Mouse (Mus musculus) forebrain, embryonic 13.5 days (tissue): ENCODE measurements around the gene Gabrb1. TPM values are rescaled to one million over a fixed set of nuclear protein-coding genes. Genes with fewer than 3 reads are reported as not detected.
"Not testable (repeated sequence)": the region's sequence is repeated elsewhere in the genome, so short reads cannot be mapped to it uniquely, and the experiment has no call there.

Source experiments
- ATAC-seq: fragments of 200-750 bp; cut with Nextera tagmentation; 2 replicates; pipeline ENCODE4 v1.8.0; 2017
- H3K27ac ChIP-seq: fragments of 300-500 bp; sonication (generic); 2 replicates; pipeline ENCODE4 v1.5.1; 2015; ENCODE audit warnings: inconsistent platforms, mild to moderate bottlenecking, moderate library complexity
- H3K27me3 ChIP-seq: fragments of 300-500 bp; sonication (generic); 2 replicates; pipeline ENCODE4 v1.6.1; 2015; ENCODE audit warnings: mild to moderate bottlenecking, inconsistent platforms
- H3K36me3 ChIP-seq: fragments of 300-500 bp; sonication (generic); 2 replicates; pipeline ENCODE4 v1.6.1; 2015; ENCODE audit warnings: mild to moderate bottlenecking, inconsistent platforms; ENCODE audit not compliant: poor library complexity, severe bottlenecking
- H3K4me1 ChIP-seq: fragments of 300-500 bp; sonication (generic); 2 replicates; pipeline ENCODE4 v1.6.1; 2015; ENCODE audit warnings: inconsistent platforms
- H3K4me2 ChIP-seq: fragments of 300-500 bp; sonication (generic); 2 replicates; pipeline ENCODE4 v1.6.1; 2015; ENCODE audit warnings: inconsistent platforms, mild to moderate bottlenecking, moderate library complexity
- H3K4me3 ChIP-seq: fragments of 300-500 bp; sonication (generic); 2 replicates; pipeline ENCODE4 v1.5.1; 2015; ENCODE audit warnings: mild to moderate bottlenecking, inconsistent platforms
- H3K9ac ChIP-seq: fragments of 300-500 bp; sonication (generic); 2 replicates; pipeline ENCODE4 v1.6.1; 2015; ENCODE audit warnings: mild to moderate bottlenecking, inconsistent platforms
- H3K9me3 ChIP-seq: fragments of 300-500 bp; sonication (generic); replicated peaks from 2 replicates; pipeline ENCODE4 v1.6.1; 2016; ENCODE audit warnings: inconsistent platforms
- WGBS: fragments of 180-500 bp; shearing (Covaris S2); methylation state at CpG from one replicate; pipeline ENCODE4 v1.1.7; 2015; 5-methylcytosine and 5-hydroxymethylcytosine counted together
- polyA plus RNA-seq: library from polyadenylated mRNA; unstranded; fragments of >200 nt; fragmentation: Nextera tagmentation; extraction: Ambion mirVana; gene quantifications from 2 replicates; pipeline ENCODE4 v1.2.1, GENCODE M21; 2015

The Gabrb1 gene
- polyA plus RNA-seq, 1 experiment from 2014 or later: 4.8 TPM

DNA sequence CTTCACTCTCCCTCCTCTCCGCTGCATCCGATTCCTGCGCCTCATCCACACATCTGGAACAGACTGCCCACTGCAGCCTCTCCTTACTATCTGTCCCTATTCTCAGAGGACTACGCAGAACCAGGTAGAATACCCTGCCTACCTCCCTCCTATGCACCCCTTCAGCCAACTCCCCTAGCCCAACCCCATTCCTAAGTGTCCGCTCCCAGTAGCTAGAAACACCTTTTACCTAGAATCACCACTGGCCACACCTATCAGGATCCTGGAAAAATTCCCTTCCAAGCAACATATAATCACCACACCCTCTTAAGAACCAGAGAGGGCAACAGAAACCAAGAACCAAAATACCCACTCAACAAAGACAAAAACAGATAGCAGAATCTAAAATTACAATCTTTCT is 493.0 kb downstream of the Gabrb1 start:
- Histone ChIP-seq H3K9ac (no peak overlapping the region), H3K4me1 (peaks cover 11% of the 10 kb centered on the region; the same call in 1 of the 2 replicates), H3K9me3 (no peaks in the 10 kb centered on the region), H3K27ac (no peak overlapping the region), H3K4me2 (no peak overlapping the region), H3K27me3 (no peaks in the 10 kb centered on the region), H3K4me3 (no peak overlapping the region), H3K36me3 (peaks cover 13% of the 10 kb centered on the region)
- 90% methylated on average over 5 of the region's 5 CpGs for WGBS
- no peak for ATAC-seq

DNA sequence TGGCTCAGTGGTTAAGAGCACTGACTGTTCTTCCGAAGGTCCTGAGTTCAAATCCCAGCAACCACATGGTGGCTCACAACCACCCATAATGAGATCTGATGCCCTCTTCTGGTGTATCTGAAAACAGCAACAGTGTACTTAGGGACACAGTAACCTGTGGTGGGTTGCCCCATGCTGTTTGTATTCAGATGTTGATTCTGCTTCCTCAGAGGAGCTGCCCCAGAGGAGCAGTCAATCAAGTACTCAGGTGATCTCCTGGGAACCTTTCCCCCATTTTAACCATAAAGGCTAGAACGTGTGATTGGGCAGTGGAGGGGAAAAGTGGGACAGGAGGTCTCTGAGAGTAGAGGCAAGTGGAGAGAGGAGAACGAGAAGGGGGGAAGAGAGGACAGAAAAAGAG is 497.8 kb downstream of the Gabrb1 start:
- H3K27ac ChIP-seq, H3K9ac ChIP-seq, H3K4me1 ChIP-seq, H3K4me3 ChIP-seq, H3K9me3 ChIP-seq, ATAC-seq, H3K27me3 ChIP-seq, H3K4me2 ChIP-seq: not testable (repeated sequence)
- 77% methylated on average over 3 of the region's 3 CpGs for WGBS
- peaks cover 53% of the 10 kb centered on the region for H3K36me3 ChIP-seq

DNA sequence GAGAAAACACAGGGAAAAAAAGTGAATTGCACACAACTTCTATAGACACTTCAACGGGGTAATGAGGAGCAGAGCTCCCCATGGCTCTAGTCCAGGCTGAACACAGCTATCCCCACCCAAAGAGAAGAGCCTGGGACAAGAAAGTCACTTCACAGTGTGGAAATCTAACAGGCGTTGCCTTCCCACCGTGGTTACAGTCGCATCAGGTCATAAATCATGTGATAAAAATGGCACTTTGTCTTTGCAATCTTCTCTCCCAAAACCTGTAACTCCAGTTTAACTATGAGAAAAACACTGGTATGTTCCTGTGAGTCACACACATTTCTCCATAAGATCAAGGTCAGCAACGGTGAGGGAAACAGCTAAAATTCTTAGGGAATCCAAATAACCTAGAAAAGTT is 498.7 kb downstream of the Gabrb1 start:
- H3K4me1 ChIP-seq: no peaks in the 10 kb centered on the region
- H3K9ac ChIP-seq: no peak overlapping the region
- H3K36me3 ChIP-seq: peaks cover 61% of the 10 kb centered on the region
- no peaks in the 10 kb centered on the region for H3K27me3 ChIP-seq
- H3K4me2 ChIP-seq: no peak overlapping the region
- H3K4me3 ChIP-seq: no peak overlapping the region
- no peak for ATAC-seq
- WGBS: 97% methylated on average over 5 of the region's 5 CpGs
- no peaks in the 10 kb centered on the region for H3K9me3 ChIP-seq
- no peak overlapping the region for H3K27ac ChIP-seq

DNA sequence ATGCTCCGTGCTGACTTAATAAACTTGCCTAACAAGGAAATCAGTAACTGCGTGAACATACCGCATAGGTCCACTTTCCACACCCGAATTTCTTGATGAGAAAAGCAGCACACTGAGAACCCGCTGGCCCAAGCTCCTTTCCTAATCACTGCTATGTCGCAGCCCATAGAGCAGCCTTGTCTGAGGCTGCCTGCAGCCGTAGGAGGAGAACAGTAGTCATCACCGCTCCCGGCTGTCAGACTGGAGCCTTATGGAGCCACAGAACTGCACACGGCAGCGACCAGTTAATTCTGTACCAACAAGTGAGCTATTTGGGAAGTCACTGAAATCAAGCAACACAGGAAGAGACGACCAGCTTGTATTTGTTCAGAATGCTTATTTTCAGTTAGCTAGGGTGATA is 500.8 kb downstream of the Gabrb1 start:
- Histone ChIP-seq H3K27ac (no peak overlapping the region), H3K4me3 (no peak overlapping the region), H3K9ac (no peak overlapping the region), H3K4me1 (no peaks in the 10 kb centered on the region), H3K27me3 (no peaks in the 10 kb centered on the region), H3K4me2 (no peak overlapping the region), H3K36me3 (peaks cover 74% of the 10 kb centered on the region), H3K9me3 (no peaks in the 10 kb centered on the region)
- WGBS: 94% methylated on average over 12 of the region's 12 CpGs
- no peak for ATAC-seq

DNA sequence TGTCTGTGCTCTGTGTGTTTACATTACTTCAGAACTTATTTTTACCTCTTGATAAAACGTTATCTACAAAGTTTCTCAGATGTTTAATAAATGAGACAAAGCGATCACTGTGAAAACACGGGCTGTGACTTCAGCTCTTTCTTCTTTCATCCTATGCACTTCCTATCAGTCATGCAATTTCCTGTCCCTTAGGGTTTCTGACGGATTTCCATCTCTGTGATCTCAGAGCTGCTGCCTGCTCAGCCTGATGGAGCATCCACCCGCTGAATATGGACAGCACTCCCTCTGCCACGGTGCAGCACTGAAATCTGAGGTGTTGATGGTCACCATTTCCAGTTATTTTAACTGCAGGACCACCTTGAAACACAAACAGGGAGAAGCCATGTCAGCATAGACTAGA is 501.6 kb downstream of the Gabrb1 start:
- H3K4me1 ChIP-seq: no peaks in the 10 kb centered on the region
- ATAC-seq: no peak
- WGBS: 89% methylated on average over 6 of the region's 6 CpGs
- H3K9me3 ChIP-seq: no peaks in the 10 kb centered on the region
- no peak overlapping the region for H3K4me2 ChIP-seq
- no peaks in the 10 kb centered on the region for H3K27me3 ChIP-seq
- H3K36me3 ChIP-seq: peaks cover 75% of the 10 kb centered on the region
- H3K9ac ChIP-seq: no peak overlapping the region
- no peak overlapping the region for H3K4me3 ChIP-seq
- no peak overlapping the region for H3K27ac ChIP-seq

DNA sequence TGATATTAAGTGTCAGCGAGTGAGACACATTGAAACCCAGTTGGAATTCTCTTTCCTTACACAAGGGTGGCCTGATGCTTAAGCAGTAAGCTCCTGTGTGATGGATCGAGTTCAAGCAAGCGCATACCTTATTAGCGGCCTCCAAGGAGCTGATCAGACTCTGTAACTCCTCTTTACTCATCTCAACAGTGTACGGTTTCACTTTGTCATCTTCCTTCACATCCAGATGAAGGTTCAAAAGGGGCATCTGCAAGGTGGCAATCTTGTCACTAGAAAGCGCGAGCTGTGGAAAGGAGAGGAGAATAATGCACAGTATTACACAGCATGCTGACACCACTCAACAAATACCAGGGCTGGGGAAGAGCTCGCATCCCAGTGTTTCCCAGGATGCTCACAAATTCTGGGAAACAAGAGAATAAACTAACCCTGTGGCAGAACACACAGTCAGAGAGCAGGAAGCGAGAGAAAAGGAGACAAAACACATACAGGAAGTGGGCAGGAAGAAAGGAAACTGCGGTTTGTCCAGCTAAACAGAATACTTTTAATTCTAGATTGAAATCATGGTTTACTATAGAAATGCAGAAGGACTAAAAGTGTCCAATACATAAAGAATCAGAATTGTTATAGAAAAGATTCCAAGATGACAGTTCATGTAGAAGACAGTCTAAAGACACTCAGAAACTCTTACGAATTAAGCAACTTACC is 503.0 kb downstream of the Gabrb1 start:
- Histone ChIP-seq H3K9ac (no peak overlapping the region), H3K27me3 (no peaks in the 10 kb centered on the region), H3K36me3 (peaks cover 66% of the 10 kb centered on the region), H3K4me2 (no peak overlapping the region), H3K27ac (no peak overlapping the region), H3K4me3 (no peak overlapping the region), H3K9me3 (no peaks in the 10 kb centered on the region), H3K4me1 (no peaks in the 10 kb centered on the region)
- ATAC-seq: no peak
- 93% methylated on average over 11 of the region's 11 CpGs for WGBS

DNA sequence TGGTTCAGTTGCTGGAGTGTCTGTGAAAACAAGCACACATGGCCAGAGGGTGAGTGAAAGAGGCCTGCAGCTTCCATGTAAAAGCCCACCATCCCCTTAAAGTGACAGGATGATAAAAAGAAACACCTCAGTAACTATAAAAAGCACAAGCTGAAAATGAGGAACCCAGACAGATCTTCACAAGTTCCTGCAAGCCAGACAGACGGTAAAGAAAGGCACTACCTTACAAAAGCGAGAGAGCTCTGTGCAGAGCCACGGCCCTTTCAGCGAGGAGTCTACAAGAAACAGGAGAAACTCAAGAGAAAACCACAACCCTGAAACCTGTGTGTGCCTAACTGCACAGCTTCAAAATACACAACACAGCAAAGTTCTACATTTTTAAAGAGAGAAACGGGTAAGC is 504.9 kb downstream of the Gabrb1 start:
- Histone ChIP-seq H3K4me3 (no peak overlapping the region), H3K9me3 (no peaks in the 10 kb centered on the region), H3K4me2 (no peak overlapping the region), H3K27ac (no peak overlapping the region), H3K36me3 (peaks cover 48% of the 10 kb centered on the region), H3K27me3 (no peaks in the 10 kb centered on the region), H3K9ac (no peak overlapping the region), H3K4me1 (peaks cover 15% of the 10 kb centered on the region)
- 89% methylated on average over 5 of the region's 5 CpGs for WGBS
- ATAC-seq: no peak

DNA sequence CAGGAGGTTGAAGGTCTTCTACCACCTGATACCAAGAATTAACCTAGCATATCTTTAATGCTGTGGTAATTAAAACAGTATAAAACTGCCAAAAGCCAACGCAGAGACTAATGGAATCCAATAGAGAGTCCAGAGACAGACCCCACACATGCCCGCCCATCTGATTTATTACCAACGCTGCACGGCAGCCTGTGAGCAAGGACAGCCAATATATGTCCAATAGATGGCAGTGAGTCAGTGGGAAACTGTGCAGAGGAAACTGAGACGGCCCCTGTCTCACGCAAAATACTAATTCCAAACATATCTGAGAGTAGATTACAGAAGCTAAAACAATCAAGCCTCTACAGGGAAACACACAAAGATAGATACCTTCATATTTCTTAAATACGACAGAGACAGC is 506.5 kb downstream of the Gabrb1 start:
- Histone ChIP-seq H3K4me1 (peaks cover 15% of the 10 kb centered on the region), H3K4me2 (no peak overlapping the region), H3K27me3 (no peaks in the 10 kb centered on the region), H3K9me3 (no peaks in the 10 kb centered on the region), H3K9ac (no peak overlapping the region), H3K27ac (no peak overlapping the region), H3K4me3 (no peak overlapping the region), H3K36me3 (peaks cover 37% of the 10 kb centered on the region)
- ATAC-seq: no peak
- 86% methylated on average over 7 of the region's 7 CpGs for WGBS

DNA sequence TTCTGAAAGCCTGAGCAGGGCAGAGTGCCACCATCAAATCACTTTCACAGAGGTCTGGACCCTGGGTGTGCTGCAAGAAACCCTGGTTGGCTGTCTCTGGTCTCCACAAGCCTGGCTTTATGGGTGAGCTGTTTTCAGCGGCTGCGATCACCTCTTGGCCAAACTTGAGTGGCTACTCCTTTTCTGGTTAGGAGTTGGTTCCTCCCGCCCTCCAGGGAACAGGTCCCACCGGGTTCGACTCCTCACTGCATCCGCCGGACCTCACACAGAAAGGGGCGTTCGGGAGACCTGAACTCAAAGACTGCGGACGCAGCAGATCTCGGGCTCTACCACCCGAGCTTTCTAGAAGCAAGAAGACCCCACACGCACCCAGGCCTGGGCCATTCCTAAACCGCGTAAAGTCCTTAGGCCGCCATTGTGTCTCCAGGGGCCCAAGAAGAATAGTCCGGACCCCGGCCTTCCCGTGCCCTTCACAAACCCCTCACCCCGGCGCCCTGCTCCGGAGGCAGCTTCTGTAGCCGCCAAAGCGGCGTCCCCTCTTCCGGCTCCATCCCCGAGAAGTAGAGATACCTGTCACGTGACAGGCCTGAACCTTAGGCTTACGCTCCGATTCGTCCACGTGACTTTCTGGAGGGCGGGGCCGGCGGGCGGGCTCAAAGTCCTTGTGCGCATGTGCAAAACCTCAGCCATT is 509.8 kb downstream of the Gabrb1 start, which contains the start of gene Commd8:
Gene Commd8 (minus strand): TSS at position 596 of the 691 bp plus-strand sequence.
- peak; percentile 96 for ATAC-seq
- H3K36me3 ChIP-seq: peaks cover 7% of the 10 kb centered on the region
- no peaks in the 10 kb centered on the region for H3K27me3 ChIP-seq
- H3K9ac ChIP-seq: peak within 1 kb of the TSS; percentile 80
- WGBS: under 1% methylated on average over 38 of the region's 38 CpGs
- peaks cover 15% of the 10 kb centered on the region for H3K4me1 ChIP-seq
- H3K27ac ChIP-seq: 0 out of 2 replicates have a peak within 1 kb of the TSS, but pooled peaks have one; percentile 48
- H3K4me3 ChIP-seq: peak within 1 kb of the TSS; percentile 75
- H3K9me3 ChIP-seq: no peaks in the 10 kb centered on the region
- peak within 1 kb of the TSS; percentile 76 for H3K4me2 ChIP-seq

DNA sequence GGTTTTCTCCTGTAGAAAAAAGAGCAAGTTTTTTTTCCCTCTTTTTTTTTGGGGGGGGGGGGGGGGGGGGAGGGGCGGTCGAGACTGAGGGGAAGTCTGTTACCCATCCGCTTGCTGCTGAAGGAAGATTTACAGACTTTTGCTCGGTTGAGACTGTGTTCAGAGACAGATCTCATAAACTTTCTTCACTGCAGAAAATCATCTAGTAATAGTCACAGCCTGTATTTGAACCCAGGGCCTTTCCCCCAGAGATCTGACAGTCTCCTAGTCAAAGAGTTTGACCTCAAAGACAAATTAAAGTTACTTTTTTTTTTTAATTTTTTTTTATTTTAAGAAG is 510.3 kb downstream of the Gabrb1 start:
- Histone ChIP-seq H3K4me2 (peak overlapping the region; percentile 48), H3K27ac (no peak overlapping the region), H3K4me3 (peak overlapping the region; percentile 75), H3K9me3 (no peaks in the 10 kb centered on the region), H3K9ac (no peak overlapping the region), H3K36me3 (peaks cover 4% of the 10 kb centered on the region; the same call in 1 of the 2 replicates), H3K27me3 (no peaks in the 10 kb centered on the region), H3K4me1 (peaks cover 15% of the 10 kb centered on the region)
- peak; percentile 80 for ATAC-seq
- 0% methylated on average over 4 of the region's 4 CpGs for whole genome bisulfite sequencing

DNA sequence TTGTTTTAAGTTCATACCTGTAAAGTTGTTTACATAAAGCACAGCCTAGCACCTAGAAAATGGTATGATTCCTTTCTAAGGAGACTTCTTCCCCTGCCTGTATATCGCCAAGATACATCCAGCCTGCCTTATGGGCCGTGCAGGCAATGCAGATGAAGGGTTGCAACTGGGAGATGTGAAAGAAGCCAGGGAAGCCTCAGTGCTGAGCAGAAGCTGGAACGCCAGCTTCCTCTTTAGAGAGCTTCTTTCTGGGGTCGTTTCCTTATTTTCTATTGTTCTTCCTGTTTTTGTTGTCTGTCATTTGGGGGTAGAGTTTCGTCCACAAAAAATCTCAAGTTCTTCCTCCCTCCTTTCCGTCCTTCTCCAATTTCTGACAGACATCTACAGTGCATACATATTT is 512.2 kb downstream of the Gabrb1 start:
- Histone ChIP-seq H3K9me3 (no peaks in the 10 kb centered on the region), H3K4me1 (peaks cover 15% of the 10 kb centered on the region), H3K9ac (no peak overlapping the region), H3K4me3 (no peak overlapping the region), H3K27ac (no peak overlapping the region), H3K36me3 (no peaks in the 10 kb centered on the region), H3K4me2 (no peak overlapping the region), H3K27me3 (no peaks in the 10 kb centered on the region)
- no peak for ATAC-seq
- WGBS: 72% methylated on average over 6 of the region's 6 CpGs

DNA sequence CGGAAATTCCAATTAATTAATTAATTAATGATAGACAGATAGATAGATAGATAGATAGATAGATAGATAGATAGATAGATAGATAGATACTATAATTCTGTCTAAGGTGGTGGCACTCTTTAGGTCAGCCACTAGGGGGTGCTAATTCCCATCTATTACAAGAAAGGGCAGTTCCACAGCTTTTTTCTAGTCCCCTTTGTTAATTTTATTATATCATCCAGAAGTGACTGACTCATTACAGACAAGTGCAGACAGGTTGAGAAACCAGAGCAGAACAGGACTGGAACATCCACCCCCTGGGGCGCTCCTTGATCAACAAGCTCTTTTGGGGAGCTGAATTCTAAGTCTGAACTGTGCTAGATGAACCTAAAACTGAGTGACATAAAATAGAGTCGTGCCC is 514.8 kb downstream of the Gabrb1 start:
- 36% methylated on average over 3 of the region's 3 CpGs for WGBS
- ATAC-seq: peak; percentile 3; the same call in 1 of the 2 replicates
- no peaks in the 10 kb centered on the region for H3K36me3 ChIP-seq

More for the DNA sequence above, 514.8 kb downstream of the Gabrb1 start:
- Histone ChIP-seq H3K4me2 (no peak overlapping the region), H3K9ac (no peak overlapping the region), H3K4me3 (no peak overlapping the region), H3K27me3 (no peaks in the 10 kb centered on the region), H3K4me1 (no peaks in the 10 kb centered on the region), H3K9me3 (no peaks in the 10 kb centered on the region), H3K27ac (no peak overlapping the region)
